Mouse (Mus musculus) intestine, postnatal 0 days (tissue): ENCODE results near the gene Il22. TPM values are rescaled to one million over a fixed set of nuclear protein-coding genes. Genes with fewer than 3 reads are reported as not detected.
"Not testable (repeated sequence)": the region's sequence is repeated elsewhere in the genome, so short reads cannot be mapped to it uniquely, and the experiment has no call there.

Experiments
- ATAC-seq: fragments of 200-750 bp; cut with Nextera tagmentation; 2 replicates; pipeline ENCODE4 v1.8.0; 2017; ENCODE audit warnings: mild to moderate bottlenecking, moderate TSS enrichment, moderate library complexity
- H3K27ac ChIP-seq: fragments of 300-500 bp; sonication (generic); 2 replicates; pipeline ENCODE4 v1.5.1; 2014; ENCODE audit warnings: mild to moderate bottlenecking, low read depth, low read length, moderate library complexity
- H3K27me3 ChIP-seq: fragments of 300-500 bp; sonication (generic); replicated peaks from 2 replicates; pipeline ENCODE4 v1.6.1; 2014; ENCODE audit warnings: low read length, mixed read lengths; ENCODE audit not compliant: control insufficient read depth, insufficient read depth
- H3K36me3 ChIP-seq: fragments of 300-500 bp; sonication (generic); 2 replicates; pipeline ENCODE4 v1.6.1; 2014; ENCODE audit warnings: mild to moderate bottlenecking, moderate library complexity; ENCODE audit not compliant: control insufficient read depth, insufficient read depth
- H3K4me1 ChIP-seq: fragments of 300-500 bp; sonication (generic); replicated peaks from 2 replicates; pipeline ENCODE4 v1.6.1; 2014; ENCODE audit warnings: antibody characterized with exemption, low read length, mixed read lengths; ENCODE audit not compliant: control insufficient read depth, insufficient read depth
- H3K4me2 ChIP-seq: fragments of 300-500 bp; sonication (generic); replicated peaks from 2 replicates; pipeline ENCODE4 v1.6.1; 2014; ENCODE audit warnings: low read depth, mild to moderate bottlenecking, moderate library complexity
- H3K4me3 ChIP-seq: fragments of 300-500 bp; sonication (generic); 2 replicates; pipeline ENCODE4 v1.5.1; 2014; ENCODE audit warnings: low read depth, low read length
- H3K9ac ChIP-seq: fragments of 300-500 bp; sonication (generic); 2 replicates; pipeline ENCODE4 v1.6.1; 2014; ENCODE audit warnings: mild to moderate bottlenecking, low read depth, low read length
- H3K9me3 ChIP-seq: fragments of 300-500 bp; sonication (generic); 2 replicates; pipeline ENCODE4 v1.6.1; 2016; ENCODE audit warnings: mixed run types; ENCODE audit not compliant: control insufficient read depth
- CTCF ChIP-seq: sonication (generic); IDR thresholded peaks from 2 replicates; pipeline ENCODE4 v1.5.1; 2016; ENCODE audit warnings: low read depth, mild to moderate bottlenecking, control low read depth, antibody characterized with exemption, moderate library complexity
- WGBS: fragments of 180-500 bp; shearing (Covaris S2); extraction: QIAGEN DNeasy Blood & Tissue Kit; methylation state at CpG from one replicate; pipeline ENCODE4 v1.1.7; 2014; 5-methylcytosine and 5-hydroxymethylcytosine counted together
- polyA plus RNA-seq: library from polyadenylated mRNA; unstranded; fragments of >200 nt; fragmentation: Nextera tagmentation; extraction: Ambion mirVana; gene quantifications from 2 replicates; pipeline ENCODE4 v1.2.1, GENCODE M21; 2015

Gene Il22
- not detected in 2 replicates for polyA plus RNA-seq

- H3K9me3 ChIP-seq: no peaks in the 10 kb centered on the region
- H3K4me3 ChIP-seq: no peak within 1 kb of the TSS
- ATAC-seq: no peak
These were observed at the start of gene Il22 for GRCm38 (mm10) chr10:118204642-118205041. Il22 (plus strand) TSS chr10:118204942.

DNA sequence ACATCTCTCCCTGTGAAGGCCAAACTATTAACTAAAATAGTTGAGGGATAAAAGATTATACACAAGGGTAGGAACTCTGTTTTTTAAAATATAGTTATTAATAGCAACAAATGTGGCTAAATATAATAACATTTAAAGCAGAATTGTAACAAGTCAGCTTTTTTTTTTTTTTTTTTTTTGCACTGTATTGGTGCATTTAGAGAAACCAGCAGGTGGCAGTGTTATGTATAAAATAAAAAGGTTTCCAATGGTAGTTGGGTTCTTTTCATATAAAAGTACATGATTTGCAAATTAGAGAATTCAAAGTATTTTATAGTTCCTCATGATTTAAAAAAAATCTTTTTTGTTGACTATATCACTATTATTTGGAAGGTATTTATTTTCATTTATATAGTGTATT is 48.8 kb upstream of the Il22 start:
- peak; percentile 44; the same call in 1 of the 2 replicates for TF ChIP-seq CTCF
- Histone ChIP-seq H3K36me3 (peaks cover 13% of the 10 kb centered on the region), H3K27me3 (no peaks in the 10 kb centered on the region), H3K27ac (no peak overlapping the region), H3K4me3 (no peak overlapping the region), H3K4me1 (no peaks in the 10 kb centered on the region), H3K9ac (no peak overlapping the region), H3K9me3 (no peaks in the 10 kb centered on the region), H3K4me2 (no peak overlapping the region)
- no peak for ATAC-seq

More at GRCm38 (mm10) chr10:118204642-118205041, at the start of gene Il22:
- WGBS: 88% methylated on average over 4 of the region's 4 CpGs
- Histone ChIP-seq H3K36me3 (no peaks in the 10 kb centered on the region), H3K27me3 (no peaks in the 10 kb centered on the region), H3K9ac (no peak within 1 kb of the TSS), H3K4me1 (no peaks in the 10 kb centered on the region), H3K4me2 (no peak within 1 kb of the TSS), H3K27ac (no peak within 1 kb of the TSS)
- no peak for TF ChIP-seq CTCF

DNA sequence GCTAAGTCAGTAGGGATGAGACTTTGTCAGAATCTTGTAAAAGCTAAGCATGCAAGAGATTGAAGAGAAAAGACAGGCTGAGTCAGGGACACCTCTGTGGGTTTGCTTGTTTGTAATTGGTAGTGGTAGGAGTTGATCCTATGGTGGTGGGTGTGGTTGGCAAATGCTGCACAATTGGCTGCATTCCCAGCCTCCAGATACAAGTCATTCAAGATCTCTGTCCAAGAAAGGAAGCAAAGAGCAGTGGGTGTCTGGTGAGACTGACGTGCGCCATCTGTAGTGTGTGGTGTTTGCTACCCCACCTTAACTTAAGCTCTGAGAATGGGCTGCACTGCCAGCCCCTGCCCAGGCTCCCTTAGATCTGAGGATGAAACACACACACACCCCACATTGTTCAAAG is 43.6 kb upstream of the Il22 start:
- Histone ChIP-seq H3K27me3 (no peaks in the 10 kb centered on the region), H3K4me3 (no peak overlapping the region), H3K9me3 (no peaks in the 10 kb centered on the region), H3K36me3 (peaks cover 16% of the 10 kb centered on the region), H3K27ac (no peak overlapping the region), H3K4me1 (no peaks in the 10 kb centered on the region), H3K9ac (no peak overlapping the region), H3K4me2 (no peak overlapping the region)
- no peak for TF ChIP-seq CTCF
- WGBS: 85% methylated on average over 2 of the region's 2 CpGs
- ATAC-seq: no peak

GRCm38 (mm10) chr10:118169212-118169611 is 35.5 kb upstream of the Il22 start:
- WGBS: 71% methylated on average over 12 of the region's 12 CpGs
- no peak for ATAC-seq
- Histone ChIP-seq H3K27ac (no peak overlapping the region), H3K27me3 (no peaks in the 10 kb centered on the region), H3K9me3 (no peaks in the 10 kb centered on the region), H3K4me1 (no peaks in the 10 kb centered on the region), H3K4me3 (no peak overlapping the region), H3K9ac (no peak overlapping the region), H3K4me2 (no peak overlapping the region), H3K36me3 (0 out of 2 replicates have a peak, but pooled peaks cover 3% of the 10 kb centered on the region)
- no peak for TF ChIP-seq CTCF

- Histone ChIP-seq H3K27me3 (no peaks in the 10 kb centered on the region), H3K27ac (no peak overlapping the region), H3K4me1 (no peaks in the 10 kb centered on the region), H3K36me3 (no peaks in the 10 kb centered on the region), H3K4me2 (no peak overlapping the region), H3K9ac (no peak overlapping the region), H3K9me3 (no peaks in the 10 kb centered on the region), H3K4me3 (no peak overlapping the region)
- no peak for TF ChIP-seq CTCF
- whole genome bisulfite sequencing: 71% methylated on average over 8 of the region's 8 CpGs
- no peak for ATAC-seq
These were observed 32.3 kb upstream of the Il22 start for GRCm38 (mm10) chr10:118172416-118172815.

- 92% methylated on average over 3 of the region's 3 CpGs for whole genome bisulfite sequencing
- no peak overlapping the region for H3K9ac ChIP-seq
- H3K4me1 ChIP-seq: no peaks in the 10 kb centered on the region
- H3K4me2 ChIP-seq: no peak overlapping the region
- TF ChIP-seq CTCF: no peak
- no peaks in the 10 kb centered on the region for H3K27me3 ChIP-seq
- no peaks in the 10 kb centered on the region for H3K36me3 ChIP-seq
- no peak overlapping the region for H3K4me3 ChIP-seq
- no peak for ATAC-seq
- H3K27ac ChIP-seq: no peak overlapping the region
- no peaks in the 10 kb centered on the region for H3K9me3 ChIP-seq
These were observed 31.9 kb upstream of the Il22 start for GRCm38 (mm10) chr10:118172876-118173275.

DNA sequence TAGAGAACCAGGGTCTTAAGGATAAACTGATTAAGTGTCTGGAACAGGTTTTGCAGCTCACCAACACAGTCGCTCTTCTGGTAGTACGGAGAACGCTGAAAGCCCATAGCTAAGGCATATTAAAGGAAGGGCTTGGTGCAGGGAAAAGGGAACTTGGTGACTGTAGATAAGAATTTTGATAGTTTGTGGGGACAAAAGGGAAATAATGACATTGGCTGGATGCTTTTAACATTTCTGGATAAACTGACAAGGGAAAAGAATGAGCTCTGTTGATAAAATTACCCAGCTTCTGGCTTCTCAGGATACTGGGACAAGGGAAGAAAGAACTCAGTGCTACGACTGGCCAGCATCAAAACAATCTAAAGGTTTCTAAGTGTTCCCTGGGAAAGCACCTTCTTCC is 29.2 kb upstream of the Il22 start:
- WGBS: 83% methylated on average over 4 of the region's 4 CpGs
- not testable (repeated sequence) for H3K27ac ChIP-seq, H3K27me3 ChIP-seq, H3K9ac ChIP-seq, H3K9me3 ChIP-seq, ATAC-seq, H3K4me3 ChIP-seq, H3K4me1 ChIP-seq, H3K4me2 ChIP-seq, H3K36me3 ChIP-seq
